Mouse (Mus musculus) ES-Bruce4 (cell line): Measurements from ENCODE around the gene Msi2. TPM values are rescaled to one million over a fixed set of nuclear protein-coding genes. Genes with fewer than 3 reads are reported as not detected.

Experiments used
- H3K27ac ChIP-seq: 2 replicates; pipeline ENCODE4 v1.5.1; 2012; ENCODE audit warnings: low read length, inconsistent platforms; ENCODE audit not compliant: insufficient read depth
- H3K27me3 ChIP-seq: 2 replicates; pipeline ENCODE4 v1.6.1; 2012; ENCODE audit warnings: mild to moderate bottlenecking, low read length, inconsistent platforms; ENCODE audit not compliant: control insufficient read depth, poor library complexity, insufficient read depth, severe bottlenecking
- H3K36me3 ChIP-seq: 2 replicates; pipeline ENCODE4 v1.6.1; 2012; ENCODE audit warnings: inconsistent platforms, mild to moderate bottlenecking, low read length, moderate library complexity; ENCODE audit not compliant: control insufficient read depth, poor library complexity, insufficient read depth, severe bottlenecking
- H3K4me1 ChIP-seq: one replicate; pipeline ENCODE4 v1.8.1; 2011; ENCODE audit warnings: low read length; ENCODE audit not compliant: control insufficient read depth, insufficient read depth
- H3K4me3 ChIP-seq: 2 replicates; pipeline ENCODE4 v1.5.1; 2011; ENCODE audit warnings: low read depth, mild to moderate bottlenecking, low read length
- H3K9ac ChIP-seq: 2 replicates; pipeline ENCODE4 v1.6.1; 2012; ENCODE audit warnings: low read depth, mild to moderate bottlenecking, inconsistent platforms; ENCODE audit not compliant: poor library complexity, severe bottlenecking
- H3K9me3 ChIP-seq: replicated peaks from 2 replicates; pipeline ENCODE4 v1.6.1; 2012; ENCODE audit warnings: mild to moderate bottlenecking, low read length, inconsistent platforms; ENCODE audit not compliant: control insufficient read depth, poor library complexity, insufficient read depth, severe bottlenecking
- CTCF ChIP-seq: IDR thresholded peaks from one replicate; pipeline ENCODE4 v1.8.1; 2011; ENCODE audit warnings: low read depth, low read length
- EP300 ChIP-seq: IDR thresholded peaks from 2 replicates; pipeline ENCODE4 v1.6.1; 2011; ENCODE audit warnings: low read depth, low read length; ENCODE audit not compliant: insufficient read depth
- POLR2A ChIP-seq: IDR thresholded peaks from one replicate; pipeline ENCODE4 v1.8.1; 2011; ENCODE audit warnings: low read length; ENCODE audit not compliant: insufficient read depth
- polyA plus RNA-seq: library from polyadenylated mRNA; stranded (reverse); fragments of >200 nt; gene quantifications from 2 replicates; pipeline ENCODE4 v1.2.4, GENCODE M21; 2011; ENCODE audit warnings: low read depth; ENCODE audit not compliant: missing spikeins, insufficient read depth, insufficient read length

Msi2 gene
- polyA plus RNA-seq, 1 experiment = 110 TPM

DNA sequence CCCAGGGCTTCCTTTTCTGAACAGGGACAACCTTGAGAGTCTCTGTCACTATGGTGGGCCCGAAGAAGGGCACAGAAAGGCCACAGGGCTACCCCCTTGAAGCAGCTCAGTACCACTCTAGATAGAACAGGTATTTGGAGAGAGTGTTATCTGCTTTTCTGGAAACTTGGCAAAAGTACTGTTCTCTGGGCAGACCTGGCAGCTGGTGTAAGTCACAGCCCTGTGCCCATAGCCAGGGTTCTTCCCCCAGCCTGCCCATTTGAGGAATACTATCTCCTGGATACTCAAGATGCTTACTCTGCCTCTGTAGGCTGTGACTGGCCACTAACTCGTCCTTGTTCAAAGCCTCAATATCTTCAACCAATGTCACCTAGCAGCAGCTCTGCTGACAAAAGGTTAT is 338.7 kb downstream of the Msi2 start:
- no peak overlapping the region for H3K4me3 ChIP-seq
- no peaks in the 10 kb centered on the region for H3K27me3 ChIP-seq
- H3K4me1 ChIP-seq = peaks cover 15% of the 10 kb centered on the region
- no peaks in the 10 kb centered on the region for H3K36me3 ChIP-seq
- peak overlapping the region; percentile 33; the same call in 1 of the 2 replicates for H3K27ac ChIP-seq
- H3K9me3 ChIP-seq = no peaks in the 10 kb centered on the region
- no peak overlapping the region for H3K9ac ChIP-seq
- TF ChIP-seq EP300 = no peak
- TF ChIP-seq POLR2A = no peak
- no peak for TF ChIP-seq CTCF

GRCm38 (mm10) chr11:88378686-88379339 is 339.5 kb downstream of the Msi2 start:
- Histone ChIP-seq H3K9me3 (no peaks in the 10 kb centered on the region), H3K4me1 (peaks cover 15% of the 10 kb centered on the region), H3K4me3 (no peak overlapping the region), H3K36me3 (no peaks in the 10 kb centered on the region), H3K9ac (no peak overlapping the region), H3K27me3 (no peaks in the 10 kb centered on the region), H3K27ac (peak overlapping the region; percentile 33; the same call in 1 of the 2 replicates)
- no peak for TF ChIP-seq CTCF
- peak; percentile 87 for TF ChIP-seq EP300
- TF ChIP-seq POLR2A = no peak

- TF ChIP-seq EP300 = no peak
- TF ChIP-seq POLR2A = no peak
- no peak for TF ChIP-seq CTCF
- H3K9ac ChIP-seq = no peak overlapping the region
- H3K4me3 ChIP-seq = no peak overlapping the region
- no peaks in the 10 kb centered on the region for H3K36me3 ChIP-seq
- H3K27ac ChIP-seq = no peak overlapping the region
- H3K27me3 ChIP-seq = no peaks in the 10 kb centered on the region
- H3K9me3 ChIP-seq = no peaks in the 10 kb centered on the region
- peaks cover 3% of the 10 kb centered on the region for H3K4me1 ChIP-seq
These were observed 345.7 kb downstream of the Msi2 start for GRCm38 (mm10) chr11:88372589-88372988.

- Histone ChIP-seq H3K9ac (no peak overlapping the region), H3K27ac (no peak overlapping the region), H3K4me3 (no peak overlapping the region), H3K27me3 (no peaks in the 10 kb centered on the region), H3K9me3 (no peaks in the 10 kb centered on the region), H3K36me3 (no peaks in the 10 kb centered on the region), H3K4me1 (peaks cover 6% of the 10 kb centered on the region)
- no peak for TF ChIP-seq POLR2A
These were observed 348.4 kb downstream of the Msi2 start for GRCm38 (mm10) chr11:88369898-88370297.

GRCm38 (mm10) chr11:88367501-88367900 is 350.8 kb downstream of the Msi2 start:
- no peak overlapping the region for H3K27ac ChIP-seq
- TF ChIP-seq POLR2A (no peak), CTCF (no peak)
- no peaks in the 10 kb centered on the region for H3K36me3 ChIP-seq
- no peaks in the 10 kb centered on the region for H3K27me3 ChIP-seq
- H3K4me1 ChIP-seq = peaks cover 6% of the 10 kb centered on the region
- no peaks in the 10 kb centered on the region for H3K9me3 ChIP-seq
- H3K4me3 ChIP-seq = no peak overlapping the region
- H3K9ac ChIP-seq = no peak overlapping the region

- H3K27ac ChIP-seq = no peak overlapping the region
- no peak overlapping the region for H3K4me3 ChIP-seq
- no peaks in the 10 kb centered on the region for H3K36me3 ChIP-seq
- H3K27me3 ChIP-seq = no peaks in the 10 kb centered on the region
- no peak overlapping the region for H3K9ac ChIP-seq
- TF ChIP-seq EP300 = no peak
- no peak for TF ChIP-seq POLR2A
- TF ChIP-seq CTCF = no peak
- H3K9me3 ChIP-seq = no peaks in the 10 kb centered on the region
- peaks cover 6% of the 10 kb centered on the region for H3K4me1 ChIP-seq
These were observed 352.3 kb downstream of the Msi2 start for GRCm38 (mm10) chr11:88365914-88366540.
